Mouse (Mus musculus): ENCODE data around the gene Ssr4. TPM values are rescaled to one million over a fixed set of nuclear protein-coding genes. Genes with fewer than 3 reads are reported as not detected.

Gene Ssr4
- polyA plus RNA-seq, 1 experiment from 2014 or later = 116 TPM

DNA sequence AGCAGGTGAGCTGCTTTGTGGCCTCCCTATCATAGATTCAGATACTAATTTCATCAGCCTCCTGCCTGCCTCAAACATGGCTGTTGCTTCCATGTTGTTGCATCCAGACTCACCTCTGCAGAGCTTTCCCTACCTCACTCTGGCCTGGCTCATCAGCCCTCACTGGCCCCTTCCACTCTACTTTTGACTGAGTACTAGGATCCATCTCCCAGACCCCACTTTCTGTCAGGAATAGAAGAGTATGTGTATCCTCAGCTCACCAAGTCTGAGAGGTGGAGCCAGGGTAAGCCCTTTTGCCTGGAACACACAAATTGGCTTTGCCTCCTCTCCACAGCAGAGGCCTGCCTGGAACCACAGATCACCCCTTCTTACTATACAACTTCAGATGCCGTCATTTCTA lies 1.7 kb downstream of the Ssr4 start:
- DNase-seq (ENCODE audit: low spot score) (no peak), ATAC-seq (replicated peaks; ENCODE audit: insufficient number of reproducible peaks, low FRiP score, low TSS enrichment, low read depth) (no peak)
- Histone ChIP-seq H3K27me3 (ENCODE audit: control insufficient read depth, insufficient read depth, low read length) (no peaks in the 10 kb centered on the region), H3K9me3 (replicated peaks; ENCODE audit: control insufficient read depth, low read length) (no peaks in the 10 kb centered on the region), H3K4me2 (ENCODE audit: low read depth, low read length) (no peak overlapping the region), H3K27ac (replicated peaks; ENCODE audit: low read depth, low read length) (no peak overlapping the region), H3K36me3 (replicated peaks; ENCODE audit: control insufficient read depth, insufficient read depth, low read depth, low read length) (no peaks in the 10 kb centered on the region), H3K4me3 (ENCODE audit: low read depth, low read length) (no peak overlapping the region), H3K4me1 (ENCODE audit: control insufficient read depth, insufficient read depth, low read length) (no peaks in the 10 kb centered on the region), H3K9ac (replicated peaks; ENCODE audit: low read length) (no peak overlapping the region)
- WGBS = 100% methylated on average over 1 of the region's 1 CpGs

DNA sequence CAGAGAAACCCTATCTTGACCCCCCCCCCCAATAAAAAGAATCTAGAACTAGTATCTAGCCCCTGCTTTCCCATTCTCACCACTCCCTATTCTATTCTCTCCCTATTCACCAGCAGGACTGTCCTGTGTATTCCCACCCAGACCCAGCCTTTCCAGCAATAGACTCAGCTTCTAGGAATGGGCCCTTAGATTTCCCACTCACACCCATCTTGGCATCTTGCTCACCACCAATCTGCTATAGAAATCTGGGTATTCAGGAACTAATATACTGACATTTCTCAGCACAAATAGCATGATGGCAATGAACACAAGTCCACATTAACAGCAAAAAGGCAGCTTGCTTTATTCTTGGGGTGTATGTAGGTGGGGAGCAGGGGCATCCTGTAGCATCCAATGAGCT lies 6.2 kb downstream of the Ssr4 start:
- H3K9ac ChIP-seq (replicated peaks; ENCODE audit: low read length) = no peak overlapping the region
- no peaks in the 10 kb centered on the region for H3K27me3 ChIP-seq (ENCODE audit: control insufficient read depth, insufficient read depth, low read length)
- no peak overlapping the region for H3K4me2 ChIP-seq (ENCODE audit: low read depth, low read length)
- no peak for DNase-seq (ENCODE audit: low spot score)
- H3K36me3 ChIP-seq (replicated peaks; ENCODE audit: control insufficient read depth, insufficient read depth, low read depth, low read length) = no peaks in the 10 kb centered on the region
- no peak for ATAC-seq (replicated peaks; ENCODE audit: insufficient number of reproducible peaks, low FRiP score, low TSS enrichment, low read depth)
- H3K4me3 ChIP-seq (ENCODE audit: low read depth, low read length) = no peak overlapping the region
- H3K4me1 ChIP-seq (ENCODE audit: control insufficient read depth, insufficient read depth, low read length) = no peaks in the 10 kb centered on the region
- no peaks in the 10 kb centered on the region for H3K9me3 ChIP-seq (replicated peaks; ENCODE audit: control insufficient read depth, low read length)
- H3K27ac ChIP-seq (replicated peaks; ENCODE audit: low read depth, low read length) = no peak overlapping the region

DNA sequence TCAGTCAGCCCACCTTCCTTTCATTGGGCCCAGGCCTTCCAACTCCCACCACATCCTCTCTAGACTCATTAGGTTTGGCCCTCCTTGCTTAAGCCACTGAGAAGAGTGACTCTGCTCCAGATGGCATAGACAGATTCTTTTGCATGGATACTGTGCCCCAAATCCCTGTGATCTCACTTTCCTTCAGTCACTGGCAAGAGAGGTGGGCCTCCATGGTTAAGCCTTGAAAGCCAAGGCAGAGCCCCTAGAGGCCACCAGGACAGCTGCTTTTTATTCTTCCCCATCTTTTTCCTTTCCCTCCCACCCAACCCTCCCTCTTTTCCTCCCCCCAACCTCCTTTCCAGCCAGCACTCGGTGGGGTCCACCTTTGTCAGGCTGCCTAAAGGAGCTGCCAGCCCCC lies 6.7 kb downstream of the Ssr4 start:
- H3K9me3 ChIP-seq (replicated peaks; ENCODE audit: control insufficient read depth, low read length) = no peaks in the 10 kb centered on the region
- no peaks in the 10 kb centered on the region for H3K27me3 ChIP-seq (ENCODE audit: control insufficient read depth, insufficient read depth, low read length)
- 14% methylated on average over 1 of the region's 1 CpGs for WGBS
- ATAC-seq (replicated peaks; ENCODE audit: insufficient number of reproducible peaks, low FRiP score, low TSS enrichment, low read depth) (no peak), DNase-seq (ENCODE audit: low spot score) (no peak)
- no peak overlapping the region for H3K9ac ChIP-seq (replicated peaks; ENCODE audit: low read length)
- no peaks in the 10 kb centered on the region for H3K36me3 ChIP-seq (replicated peaks; ENCODE audit: control insufficient read depth, insufficient read depth, low read depth, low read length)
- no peak overlapping the region for H3K27ac ChIP-seq (replicated peaks; ENCODE audit: low read depth, low read length)
- H3K4me3 ChIP-seq (ENCODE audit: low read depth, low read length) = no peak overlapping the region
- no peak overlapping the region for H3K4me2 ChIP-seq (ENCODE audit: low read depth, low read length)
- no peaks in the 10 kb centered on the region for H3K4me1 ChIP-seq (ENCODE audit: control insufficient read depth, insufficient read depth, low read length)

DNA sequence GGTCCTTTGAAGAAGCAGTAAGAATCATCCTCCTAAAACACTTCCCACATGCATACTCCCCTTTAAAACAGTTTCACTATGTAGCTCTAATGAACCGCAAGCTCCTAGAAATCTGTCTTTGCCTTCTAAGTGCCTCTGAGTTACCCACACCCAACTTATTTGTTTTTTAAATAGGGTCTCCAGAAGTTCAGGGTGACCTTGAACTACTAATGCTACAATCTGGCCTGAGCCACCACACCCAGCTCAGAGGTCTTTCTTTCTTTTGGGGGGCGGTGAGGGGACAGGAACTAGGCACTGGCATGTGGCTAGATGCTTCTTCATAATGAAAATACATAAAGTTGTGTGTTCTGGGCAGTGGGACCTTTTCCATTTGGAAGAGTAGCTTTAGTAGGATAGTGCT lies 10.7 kb downstream of the Ssr4 start:
- Histone ChIP-seq H3K9ac (replicated peaks; ENCODE audit: low read length) (no peak overlapping the region), H3K9me3 (replicated peaks; ENCODE audit: control insufficient read depth, low read length) (no peaks in the 10 kb centered on the region), H3K4me1 (ENCODE audit: control insufficient read depth, insufficient read depth, low read length) (no peaks in the 10 kb centered on the region), H3K27ac (replicated peaks; ENCODE audit: low read depth, low read length) (no peak overlapping the region), H3K36me3 (replicated peaks; ENCODE audit: control insufficient read depth, insufficient read depth, low read depth, low read length) (no peaks in the 10 kb centered on the region), H3K4me2 (ENCODE audit: low read depth, low read length) (no peak overlapping the region), H3K4me3 (ENCODE audit: low read depth, low read length) (no peak overlapping the region), H3K27me3 (ENCODE audit: control insufficient read depth, insufficient read depth, low read length) (no peaks in the 10 kb centered on the region)
- WGBS = 94% methylated on average over 2 of the region's 2 CpGs
- no peak for ATAC-seq (replicated peaks; ENCODE audit: insufficient number of reproducible peaks, low FRiP score, low TSS enrichment, low read depth)
- no peak for DNase-seq (ENCODE audit: low spot score)

DNA sequence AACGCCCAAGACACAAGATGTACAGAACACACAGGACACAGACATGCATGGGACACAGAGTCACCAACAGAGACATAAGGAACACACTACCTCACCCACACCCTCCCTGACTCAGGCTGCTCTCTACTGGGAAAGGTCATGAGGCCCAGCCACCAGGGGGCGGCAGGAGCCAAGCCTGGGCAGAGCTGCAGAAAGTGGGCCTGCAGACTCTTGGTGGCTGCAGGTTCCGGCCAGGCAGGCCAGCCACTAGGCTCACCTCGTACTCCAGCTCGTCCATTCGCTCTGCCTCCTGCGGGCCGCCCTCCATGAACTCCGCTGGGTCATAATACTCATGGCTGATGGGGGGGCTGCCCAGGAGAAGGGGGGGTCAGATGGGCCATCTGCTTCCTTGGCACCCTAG lies 11.7 kb downstream of the Ssr4 start:
- Histone ChIP-seq H3K27ac (replicated peaks; ENCODE audit: low read depth, low read length) (no peak overlapping the region), H3K9me3 (replicated peaks; ENCODE audit: control insufficient read depth, low read length) (no peaks in the 10 kb centered on the region), H3K4me3 (ENCODE audit: low read depth, low read length) (no peak overlapping the region), H3K9ac (replicated peaks; ENCODE audit: low read length) (no peak overlapping the region), H3K36me3 (replicated peaks; ENCODE audit: control insufficient read depth, insufficient read depth, low read depth, low read length) (no peaks in the 10 kb centered on the region), H3K27me3 (ENCODE audit: control insufficient read depth, insufficient read depth, low read length) (no peaks in the 10 kb centered on the region), H3K4me1 (ENCODE audit: control insufficient read depth, insufficient read depth, low read length) (no peaks in the 10 kb centered on the region), H3K4me2 (ENCODE audit: low read depth, low read length) (no peak overlapping the region)
- ATAC-seq (replicated peaks; ENCODE audit: insufficient number of reproducible peaks, low FRiP score, low TSS enrichment, low read depth) (peak; percentile 84), DNase-seq (ENCODE audit: low spot score) (peak; percentile 63)
- 33% methylated on average over 9 of the region's 9 CpGs for WGBS

DNA sequence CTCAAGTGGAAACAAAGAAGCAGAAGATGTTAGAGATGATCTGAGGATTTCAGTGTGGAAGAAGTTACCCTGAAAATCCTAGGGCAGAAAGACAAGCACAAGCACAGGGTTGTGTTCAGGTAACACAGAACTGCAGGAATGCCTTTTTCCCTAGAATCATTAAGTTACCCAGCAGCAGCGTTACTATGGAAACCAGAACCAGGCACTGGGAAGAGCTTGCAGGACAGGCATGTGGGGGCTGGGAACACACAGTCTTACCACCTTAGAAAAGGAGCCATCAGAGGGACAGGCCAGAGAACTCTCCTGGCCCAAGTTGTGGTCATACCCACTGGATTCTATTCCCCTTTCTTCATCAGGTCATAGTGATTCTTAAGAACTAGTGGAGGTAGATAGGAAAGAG lies 19.0 kb downstream of the Ssr4 start:
- no peaks in the 10 kb centered on the region for H3K36me3 ChIP-seq (replicated peaks; ENCODE audit: control insufficient read depth, insufficient read depth, low read depth, low read length)
- peak; percentile 18 for DNase-seq (ENCODE audit: low spot score)
- WGBS = 47% methylated on average over 1 of the region's 1 CpGs
- no peaks in the 10 kb centered on the region for H3K9me3 ChIP-seq (replicated peaks; ENCODE audit: control insufficient read depth, low read length)
- no peaks in the 10 kb centered on the region for H3K27me3 ChIP-seq (ENCODE audit: control insufficient read depth, insufficient read depth, low read length)
- H3K9ac ChIP-seq (replicated peaks; ENCODE audit: low read length) = no peak overlapping the region
- H3K4me3 ChIP-seq (ENCODE audit: low read depth, low read length) = no peak overlapping the region
- H3K4me2 ChIP-seq (ENCODE audit: low read depth, low read length) = no peak overlapping the region
- ATAC-seq (replicated peaks; ENCODE audit: insufficient number of reproducible peaks, low FRiP score, low TSS enrichment, low read depth) = no peak
- no peak overlapping the region for H3K27ac ChIP-seq (replicated peaks; ENCODE audit: low read depth, low read length)
- no peaks in the 10 kb centered on the region for H3K4me1 ChIP-seq (ENCODE audit: control insufficient read depth, insufficient read depth, low read length)

DNA sequence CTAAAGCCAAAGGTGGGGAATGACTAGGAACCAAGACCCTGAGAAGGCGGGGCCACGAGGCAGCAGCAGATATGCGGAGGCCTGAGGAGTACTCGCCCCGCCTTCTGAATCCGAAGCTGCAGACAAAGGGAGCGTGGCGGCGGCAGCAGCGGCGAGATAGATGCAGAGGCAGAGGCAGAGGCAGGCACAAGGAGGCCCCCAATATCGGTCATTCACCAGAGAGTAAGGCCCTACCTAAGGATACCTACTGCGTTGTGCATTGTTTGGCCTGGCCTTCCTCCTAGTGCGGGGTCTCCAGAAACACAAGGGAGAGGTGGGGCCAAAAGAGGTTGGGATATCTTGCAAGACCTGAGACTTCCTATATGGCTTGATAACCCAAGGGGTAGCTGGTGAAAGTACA lies 28.2 kb downstream of the Ssr4 start:
- Histone ChIP-seq H3K4me2 (ENCODE audit: low read depth, low read length) (peak overlapping the region; percentile 28), H3K9me3 (replicated peaks; ENCODE audit: control insufficient read depth, low read length) (no peaks in the 10 kb centered on the region), H3K36me3 (replicated peaks; ENCODE audit: control insufficient read depth, insufficient read depth, low read depth, low read length) (no peaks in the 10 kb centered on the region), H3K9ac (replicated peaks; ENCODE audit: low read length) (peak overlapping the region; percentile 63), H3K4me1 (ENCODE audit: control insufficient read depth, insufficient read depth, low read length) (no peaks in the 10 kb centered on the region), H3K27ac (replicated peaks; ENCODE audit: low read depth, low read length) (no peak overlapping the region), H3K4me3 (ENCODE audit: low read depth, low read length) (peak overlapping the region; percentile 26), H3K27me3 (ENCODE audit: control insufficient read depth, insufficient read depth, low read length) (no peaks in the 10 kb centered on the region)
- DNase-seq (ENCODE audit: low spot score) (peak; percentile 60), ATAC-seq (replicated peaks; ENCODE audit: insufficient number of reproducible peaks, low FRiP score, low TSS enrichment, low read depth) (no peak)
- WGBS = 18% methylated on average over 14 of the region's 14 CpGs

DNA sequence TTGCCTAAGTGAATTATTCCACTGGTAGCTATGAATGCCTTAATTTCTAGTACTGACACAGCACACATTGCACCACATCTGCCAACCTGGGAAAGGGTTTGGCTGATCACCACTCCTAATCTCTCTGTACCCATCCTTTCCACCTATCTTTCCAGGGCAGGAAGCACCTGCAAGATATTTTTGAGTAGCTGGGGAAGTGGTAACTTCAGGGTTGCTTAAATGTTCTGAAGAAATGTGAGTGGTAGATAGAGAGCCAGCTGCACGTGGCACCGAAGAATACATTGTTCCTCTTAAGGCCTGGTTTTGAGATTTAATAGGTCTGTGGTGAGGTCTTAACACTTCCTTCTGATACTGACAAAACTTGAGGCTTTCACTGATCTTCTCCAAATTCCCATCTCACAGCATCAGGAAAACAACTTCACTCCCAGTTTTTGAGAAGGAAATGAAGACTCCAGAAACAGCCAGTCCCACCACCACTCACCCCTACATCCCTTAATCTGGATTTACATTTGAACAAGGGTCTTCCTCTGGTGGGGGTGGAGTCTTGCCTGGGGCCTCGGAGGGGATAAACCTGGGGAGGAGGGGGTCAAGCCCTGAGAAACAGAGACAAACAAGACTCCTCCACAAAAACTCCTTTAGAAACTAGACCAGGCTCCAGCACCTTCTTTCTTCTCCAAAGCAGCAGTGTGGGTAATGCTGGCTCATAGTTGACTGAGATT lies 29.9 kb downstream of the Ssr4 start:
- no peak for ATAC-seq (replicated peaks; ENCODE audit: insufficient number of reproducible peaks, low FRiP score, low TSS enrichment, low read depth)
- no peak overlapping the region for H3K9ac ChIP-seq (replicated peaks; ENCODE audit: low read length)
- 49% methylated on average over 3 of the region's 3 CpGs for WGBS

More for the DNA sequence above, 29.9 kb downstream of the Ssr4 start:
- no peak overlapping the region for H3K4me2 ChIP-seq (ENCODE audit: low read depth, low read length)
- DNase-seq (ENCODE audit: low spot score) = no peak
- H3K9me3 ChIP-seq (replicated peaks; ENCODE audit: control insufficient read depth, low read length) = no peaks in the 10 kb centered on the region
- H3K36me3 ChIP-seq (replicated peaks; ENCODE audit: control insufficient read depth, insufficient read depth, low read depth, low read length) = no peaks in the 10 kb centered on the region
- H3K27ac ChIP-seq (replicated peaks; ENCODE audit: low read depth, low read length) = no peak overlapping the region
- H3K4me3 ChIP-seq (ENCODE audit: low read depth, low read length) = no peak overlapping the region
- no peaks in the 10 kb centered on the region for H3K27me3 ChIP-seq (ENCODE audit: control insufficient read depth, insufficient read depth, low read length)
- no peaks in the 10 kb centered on the region for H3K4me1 ChIP-seq (ENCODE audit: control insufficient read depth, insufficient read depth, low read length)

Data from embryonic facial prominence, embryonic 11.5 days (tissue).